9 mouse cellular contexts compared by ENCODE assay signal in the genomic region with DNA sequence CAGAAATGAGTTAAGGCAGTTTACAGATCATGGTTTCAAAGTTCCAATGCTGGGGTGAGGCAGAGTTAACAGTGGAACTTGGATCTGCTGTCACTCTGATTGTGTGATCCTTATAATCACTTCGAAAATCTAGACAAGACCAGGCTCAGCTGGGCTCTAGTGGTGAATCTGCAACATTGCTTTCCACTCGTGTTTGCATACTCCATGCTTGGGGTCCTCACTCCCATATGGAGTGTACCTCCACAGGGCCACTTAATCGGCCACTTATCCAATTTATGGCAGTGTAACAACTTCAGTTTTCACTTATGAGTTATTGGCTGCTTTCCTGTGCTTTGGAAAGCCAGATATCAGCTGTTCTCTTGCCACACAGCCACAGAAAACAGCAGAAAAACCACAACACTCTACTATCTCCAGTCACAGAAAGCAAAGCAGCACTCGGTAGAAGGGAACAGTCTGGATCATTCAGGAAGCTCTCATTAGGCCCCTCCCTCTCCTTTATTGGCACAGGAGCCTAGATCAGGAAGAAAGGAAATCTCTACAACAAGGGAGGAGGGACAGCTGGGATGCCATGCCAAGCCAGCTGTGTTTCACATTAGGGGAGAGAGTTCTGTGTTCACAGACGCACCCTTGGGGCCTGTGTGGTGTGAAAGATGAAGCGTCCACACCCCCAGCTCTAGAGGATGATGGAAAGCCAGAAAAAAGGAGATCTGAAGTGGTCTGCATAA.
DNase-seq lines count a peak whose midpoint lies in the region; ATAC-seq and TF ChIP-seq lines count a peak whose summit lies in the region.
"Had no signal": no experiment of that assay in that cellular context is flagged by ENCODE, and none has a peak within 500 bp of the region (broad histone marks: within the 10 kb centered on the region; RNA-seq: fewer than 3 reads in every experiment).

No protein-coding gene starts in this region.

- no peak for TF ChIP-seq EP300 in lung, postnatal 0 days (IDR thresholded peaks at IDR 0.05)

- ATAC-seq in forebrain, embryonic 16.5 days = peak; percentile 63
- peak; percentile 60; the same call in 1 of the 2 replicates for ATAC-seq in heart, embryonic 15.5 days (replicated peaks; ENCODE audit: insufficient number of reproducible peaks, insufficient read depth, low FRiP score, low read depth)
- ATAC-seq in lung, postnatal 0 days = peak; percentile 55
- ATAC-seq in CD4-positive, CD25-positive, alpha-beta regulatory T cell, adult 4 months = no peak

- no peak overlapping the region for H3K27ac ChIP-seq in layer of hippocampus, adult 2 months
- H3K27ac ChIP-seq in forebrain, embryonic 16.5 days (ENCODE audit: low read length) = no peak overlapping the region
- H3K27ac ChIP-seq in heart, embryonic 15.5 days = no peak overlapping the region
- H3K27ac ChIP-seq in lung, postnatal 0 days (ENCODE audit: low read length) = no peak overlapping the region

- 40% methylated on average over 6 of the region's 6 CpGs for WGBS in forebrain, embryonic 16.5 days
- 47% methylated on average over 6 of the region's 6 CpGs for WGBS in heart, embryonic 15.5 days
- 36% methylated on average over 6 of the region's 6 CpGs for WGBS in lung, postnatal 0 days

- DNase-seq in layer of hippocampus, adult 2 months (ENCODE audit: low spot score in 2 of 2) = no peak
- DNase-seq in layer of hippocampus, postnatal 25 days (ENCODE audit: extremely low spot score in 1 of 2, low spot score in 1 of 2) = no peak
- DNase-seq in lung, postnatal 0 days (ENCODE audit: low spot score) = peak; percentile 45
- no peak for DNase-seq in thymus, postnatal 4 days
- DNase-seq in left cerebral cortex, postnatal 14 days (ENCODE audit: low spot score in 2 of 2) = no peak
- DNase-seq: adrenal gland, adult 8-10 months had no signal

- no peaks in the 10 kb centered on the region for H3K9me3 ChIP-seq in forebrain, embryonic 16.5 days (ENCODE audit: control insufficient read depth, low read length)
- no peaks in the 10 kb centered on the region for H3K9me3 ChIP-seq in heart, embryonic 15.5 days (replicated peaks)
- no peaks in the 10 kb centered on the region for H3K9me3 ChIP-seq in lung, postnatal 0 days (ENCODE audit: low read length)

- H3K4me3 ChIP-seq in layer of hippocampus, adult 2 months = no peak overlapping the region
- no peak overlapping the region for H3K4me3 ChIP-seq in forebrain, embryonic 16.5 days (replicated peaks; ENCODE audit: low read length)
- no peak overlapping the region for H3K4me3 ChIP-seq in heart, embryonic 15.5 days
- no peak overlapping the region for H3K4me3 ChIP-seq in lung, postnatal 0 days (ENCODE audit: low read depth, low read length)

- H3K36me3 ChIP-seq in forebrain, embryonic 16.5 days (ENCODE audit: control insufficient read depth, insufficient read depth) = no peaks in the 10 kb centered on the region
- no peaks in the 10 kb centered on the region for H3K36me3 ChIP-seq in heart, embryonic 15.5 days
- H3K36me3 ChIP-seq in lung, postnatal 0 days (ENCODE audit: insufficient read depth, low read length) = no peaks in the 10 kb centered on the region

- TF ChIP-seq CTCF in layer of hippocampus, adult 2 months (conservative IDR thresholded peaks at IDR 0.05) = peak; percentile 40
- no peak for TF ChIP-seq CTCF in lung, postnatal 0 days (IDR thresholded peaks at IDR 0.05)

- H3K4me2 ChIP-seq in forebrain, embryonic 16.5 days (ENCODE audit: low read length) = no peak overlapping the region
- H3K4me2 ChIP-seq in heart, embryonic 15.5 days = no peak overlapping the region
- no peak overlapping the region for H3K4me2 ChIP-seq in lung, postnatal 0 days (replicated peaks; ENCODE audit: low read depth, low read length)

- H3K9ac ChIP-seq in forebrain, embryonic 16.5 days (replicated peaks; ENCODE audit: low read depth, low read length) = no peak overlapping the region
- no peak overlapping the region for H3K9ac ChIP-seq in heart, embryonic 15.5 days
- H3K9ac ChIP-seq in lung, postnatal 0 days (replicated peaks; ENCODE audit: low read depth) = no peak overlapping the region

- no peaks in the 10 kb centered on the region for H3K27me3 ChIP-seq in forebrain, embryonic 16.5 days (replicated peaks; ENCODE audit: control insufficient read depth, insufficient read depth, low read length)
- H3K27me3 ChIP-seq in heart, embryonic 15.5 days = no peaks in the 10 kb centered on the region
- no peaks in the 10 kb centered on the region for H3K27me3 ChIP-seq in lung, postnatal 0 days (replicated peaks; ENCODE audit: insufficient read depth, low read length)

- intact Hi-C loops in left cerebral cortex, postnatal 14 days (cut with DNase I) = no loop called here

- peaks cover 3% of the 10 kb centered on the region for H3K4me1 ChIP-seq in forebrain, embryonic 16.5 days (replicated peaks; ENCODE audit: control insufficient read depth, insufficient read depth, low read length)
- H3K4me1 ChIP-seq in heart, embryonic 15.5 days (replicated peaks) = 0 out of 2 replicates have a peak, but pooled peaks cover 3% of the 10 kb centered on the region
- no peaks in the 10 kb centered on the region for H3K4me1 ChIP-seq in lung, postnatal 0 days (ENCODE audit: insufficient read depth, low read depth, low read length)
